Mouse (Mus musculus): ENCODE measurements around the gene Taf6.

Taf6 gene

DNA sequence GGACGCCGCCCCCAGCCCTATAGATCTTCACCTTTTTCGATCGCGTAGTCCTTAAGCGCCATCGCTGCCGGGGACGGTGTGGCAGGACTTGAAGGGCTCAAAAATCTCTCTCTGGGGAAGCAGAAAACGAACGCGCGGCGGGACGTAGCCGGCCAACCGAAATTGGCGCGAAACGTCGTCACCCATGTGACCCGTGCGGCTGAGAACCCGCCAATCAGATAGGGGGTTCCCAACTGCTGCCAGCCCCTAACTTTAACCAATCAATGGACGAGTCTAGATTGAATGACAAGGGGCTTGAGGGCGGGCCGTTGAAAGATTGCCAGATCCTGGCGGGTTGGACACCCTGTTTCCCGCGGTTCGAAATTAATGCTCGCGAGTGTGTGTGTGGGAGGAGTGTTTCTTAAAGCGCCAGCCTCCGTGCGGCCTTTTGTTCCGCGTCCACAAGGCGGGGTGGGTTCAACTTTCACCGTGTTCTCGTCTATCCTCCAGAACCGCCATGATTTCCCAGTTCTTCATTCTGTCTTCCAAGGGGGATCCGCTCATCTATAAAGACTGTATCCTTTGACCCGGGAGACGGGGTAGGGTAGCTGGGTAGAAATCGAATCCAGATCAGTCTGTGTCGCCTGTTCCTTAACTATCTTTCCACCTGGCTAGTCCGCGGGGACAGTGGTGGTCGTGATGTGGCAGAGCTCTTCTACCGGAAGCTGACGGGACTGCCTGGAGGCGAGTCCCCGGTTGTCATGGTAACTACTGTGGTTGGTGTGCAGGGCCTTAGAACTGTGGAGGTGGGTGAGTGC, 15.4 kb downstream of the Taf6 start, which contains the start of the genes Ap4m1 and Mcm7:
Gene Ap4m1 (plus strand): TSS at position 308 of the 797 bp plus-strand sequence.
Gene Mcm7 (minus strand): TSS at position 728 of the 797 bp plus-strand sequence.
- peak; percentile 97 for DNase-seq (ENCODE audit: low spot score in 2 of 2)

DNA sequence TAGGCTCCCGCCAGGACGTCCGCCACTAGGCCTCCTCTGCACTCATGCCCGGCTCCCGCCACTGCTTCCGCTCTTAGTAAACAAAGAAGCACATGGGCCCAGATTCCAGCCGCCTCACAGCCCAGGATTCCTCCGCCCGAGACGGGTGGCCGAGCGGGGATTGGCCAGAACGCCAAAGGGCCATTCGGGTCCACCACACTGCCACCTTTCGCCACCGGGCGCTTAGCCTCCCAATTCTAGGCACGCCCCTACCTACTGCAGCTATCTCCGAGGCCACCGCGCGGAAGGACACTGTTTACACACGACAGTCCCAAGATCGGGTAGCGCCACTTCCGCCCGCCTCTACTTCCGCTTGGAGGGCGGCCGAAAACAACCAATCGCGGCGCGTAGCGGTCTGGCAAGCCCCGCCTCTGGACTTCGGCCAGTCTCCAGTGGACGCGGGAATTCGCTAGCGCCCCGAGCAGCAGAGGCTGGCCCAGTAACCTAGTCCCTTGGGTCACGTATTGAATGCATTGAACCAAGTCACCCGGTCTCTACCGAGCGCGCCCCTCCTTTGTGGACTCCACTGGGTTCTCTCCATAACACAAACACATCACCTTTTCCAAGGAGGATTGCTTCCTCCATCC, 16.2 kb downstream of the Taf6 start:
- DNase-seq (ENCODE audit: low spot score in 2 of 2), result peak; percentile 91 to 92

DNA sequence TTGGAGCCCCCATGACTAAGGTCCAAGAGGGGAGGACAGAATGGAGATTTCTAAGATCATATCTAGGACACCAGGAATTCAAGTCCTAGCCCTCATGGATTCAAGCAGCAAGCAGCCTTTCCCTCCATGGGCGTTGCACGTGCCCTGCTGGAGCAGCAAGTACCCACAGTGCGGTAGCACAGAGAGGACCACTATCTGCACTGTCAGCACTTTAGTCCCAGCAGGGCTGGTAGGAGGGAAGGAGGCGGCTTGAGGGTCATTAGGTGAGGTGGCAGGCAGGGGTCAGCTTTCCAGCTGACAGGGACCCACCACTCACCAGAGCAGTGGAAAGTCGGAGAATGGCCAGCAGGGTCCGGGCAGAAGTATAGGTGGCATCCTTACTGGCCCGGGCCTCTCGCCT, 21.7 kb downstream of the Taf6 start:
- DNase-seq (ENCODE audit: low spot score in 2 of 2), result no peak

DNA sequence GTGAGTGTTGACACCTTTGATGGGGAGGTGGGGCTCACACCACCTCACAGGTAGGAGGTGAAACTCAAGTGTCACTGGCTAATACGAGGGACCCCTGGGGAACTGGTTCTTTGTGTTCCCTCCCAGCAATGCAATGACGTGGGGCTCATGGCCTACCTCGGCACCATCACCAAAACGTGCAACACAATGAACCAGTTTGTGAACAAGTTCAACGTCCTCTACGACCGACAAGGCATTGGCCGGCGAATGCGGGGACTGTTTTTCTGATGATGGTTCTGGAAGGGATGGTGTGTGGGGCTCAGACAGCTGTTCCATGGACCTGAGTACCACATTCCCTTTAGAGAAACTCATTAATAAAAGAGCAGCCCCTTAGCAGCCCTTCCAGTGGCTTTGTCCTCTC, 23.6 kb downstream of the Taf6 start:
- DNase-seq (ENCODE audit: low spot score in 2 of 2), result no peak

DNA sequence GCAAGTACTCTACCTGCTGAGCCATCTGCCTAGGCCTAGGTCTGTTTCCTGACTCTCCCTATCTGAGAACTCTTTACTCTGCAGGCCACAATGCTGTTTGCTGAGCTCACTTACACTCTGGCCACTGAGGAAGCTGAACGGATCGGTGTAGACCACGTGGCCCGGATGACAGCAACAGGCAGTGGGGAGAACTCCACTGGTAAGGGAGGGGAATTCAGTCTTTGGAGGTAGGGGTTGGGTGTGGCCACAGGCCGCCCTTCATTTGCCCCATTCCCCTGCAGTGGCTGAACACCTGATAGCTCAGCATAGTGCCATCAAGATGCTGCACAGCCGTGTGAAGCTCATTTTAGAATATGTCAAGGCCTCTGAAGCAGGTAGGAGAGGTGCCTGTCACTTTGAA, 24.2 kb downstream of the Taf6 start:
- no peak for DNase-seq (ENCODE audit: low spot score in 2 of 2)

DNA sequence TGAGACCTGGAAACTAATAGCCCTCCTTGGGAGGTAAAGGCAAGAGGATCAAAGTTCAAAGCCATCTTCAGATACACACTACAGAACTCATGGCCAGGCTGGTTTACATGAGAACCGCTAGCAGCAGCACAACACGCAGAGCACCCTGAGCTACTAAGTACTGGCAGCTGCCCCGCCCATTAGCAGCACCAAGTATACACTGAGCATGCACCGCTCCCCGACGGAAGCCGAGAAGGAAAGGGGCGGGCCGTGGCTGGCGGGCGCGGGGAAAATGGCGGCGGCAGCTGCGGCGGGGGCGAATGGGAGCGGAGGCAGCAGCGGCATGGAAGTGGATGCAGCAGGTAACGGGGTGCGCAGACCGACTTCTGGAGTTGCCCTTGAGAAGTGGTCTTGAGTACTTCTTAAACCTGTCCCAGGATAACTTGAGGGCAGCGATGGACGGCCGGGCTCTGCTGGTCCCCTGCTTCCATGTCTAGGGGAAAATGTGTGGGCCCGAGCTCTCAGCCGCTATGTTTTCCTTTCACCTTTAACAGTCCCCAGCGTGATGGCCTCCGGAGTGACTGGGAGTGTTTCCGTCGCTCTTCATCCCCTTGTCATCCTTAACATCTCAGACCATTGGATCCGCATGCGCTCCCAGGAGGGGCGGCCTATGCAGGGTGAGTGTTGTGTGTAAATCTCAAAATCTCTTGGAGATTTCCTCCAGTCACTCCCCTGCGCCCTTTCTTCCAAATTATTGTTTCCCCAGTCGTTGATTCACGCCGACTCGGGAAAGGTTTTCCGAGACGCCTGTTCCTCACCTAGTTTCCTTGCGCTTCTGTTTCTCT, 26.2 kb downstream of the Taf6 start, which contains the start of gene Cops6:
Gene Cops6 (plus strand): TSS at position 230 of the 824 bp plus-strand sequence.
- DNase-seq (ENCODE audit: low spot score in 2 of 2), result peak; percentile 88 to 91

DNA sequence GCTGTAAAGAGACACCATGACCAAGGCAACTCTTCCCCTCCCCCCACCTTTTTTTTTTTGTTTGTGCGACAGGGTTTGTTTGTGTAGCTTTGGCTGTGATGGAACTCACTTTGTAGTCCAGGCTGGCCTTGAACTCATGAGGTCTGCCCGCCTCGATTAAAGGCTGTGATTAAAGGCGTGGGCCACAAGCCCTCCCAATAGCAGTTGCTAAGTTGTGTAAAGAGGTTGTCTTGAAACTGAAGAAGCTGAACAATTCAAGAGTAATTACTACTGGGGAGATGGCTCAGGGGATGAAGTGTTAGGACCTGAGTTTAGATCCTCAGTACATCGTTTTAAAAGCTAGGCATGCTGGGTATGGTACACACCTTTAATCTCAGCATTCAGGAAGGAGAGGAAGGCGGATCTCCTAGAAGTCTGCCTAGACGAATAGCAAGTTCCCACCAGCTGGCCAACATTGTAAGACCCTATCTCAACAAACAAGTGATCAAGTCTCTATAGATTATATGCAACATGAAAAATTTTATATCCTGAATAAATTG, 27.0 kb downstream of the Taf6 start:
- no peak for DNase-seq (ENCODE audit: low spot score in 2 of 2)

DNA sequence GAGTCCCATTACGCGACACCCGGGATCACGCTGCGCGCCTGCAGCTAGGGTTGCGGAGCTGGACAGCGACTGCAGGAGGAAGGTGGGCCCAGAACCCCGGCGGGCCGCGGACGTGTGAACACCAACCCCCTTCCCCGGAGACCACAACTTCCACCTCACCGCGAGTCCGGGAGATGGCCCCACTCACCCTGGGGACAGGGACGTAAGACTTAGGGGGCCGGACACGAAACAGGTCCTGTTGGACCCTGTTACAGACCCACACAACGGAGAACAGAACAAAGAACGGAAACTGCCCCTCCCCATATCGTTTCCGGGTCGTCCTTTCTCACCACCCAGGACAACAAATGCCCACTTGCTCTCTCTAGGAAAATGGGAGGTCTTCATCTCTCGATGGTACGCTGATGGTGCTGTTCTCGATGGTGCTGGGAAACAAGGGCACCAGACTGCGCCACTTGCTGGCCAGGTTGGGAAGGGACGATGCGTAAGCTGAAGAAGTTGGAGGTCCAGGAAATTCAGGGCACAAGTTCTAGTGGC, 31.7 kb downstream of the Taf6 start, which contains the start of gene Zfp113:
Gene Zfp113 (minus strand): TSS at position 302 of the 534 bp plus-strand sequence.
- peak; percentile 79 to 85 for DNase-seq (ENCODE audit: low spot score in 2 of 2)

DNA sequence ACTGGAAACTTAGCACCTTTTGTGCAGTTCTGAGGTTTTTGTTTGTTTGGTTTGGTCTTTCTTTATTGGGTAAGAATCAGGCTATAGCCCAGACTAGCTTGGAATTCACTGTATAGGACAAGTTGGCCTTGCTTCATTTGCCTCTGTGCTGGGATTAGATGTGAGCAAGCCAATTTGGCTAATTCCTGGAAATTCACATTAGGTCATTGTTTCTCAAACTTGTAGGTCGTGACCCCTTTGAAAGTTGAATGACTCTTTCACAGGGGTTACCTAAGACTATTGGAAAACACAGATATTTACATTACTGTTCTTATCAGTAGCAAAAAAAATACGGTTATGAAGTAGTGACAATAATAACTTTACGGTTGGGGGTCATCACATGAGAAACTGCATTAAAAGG, 32.9 kb downstream of the Taf6 start:
- DNase-seq (ENCODE audit: low spot score in 2 of 2), result no peak

DNA sequence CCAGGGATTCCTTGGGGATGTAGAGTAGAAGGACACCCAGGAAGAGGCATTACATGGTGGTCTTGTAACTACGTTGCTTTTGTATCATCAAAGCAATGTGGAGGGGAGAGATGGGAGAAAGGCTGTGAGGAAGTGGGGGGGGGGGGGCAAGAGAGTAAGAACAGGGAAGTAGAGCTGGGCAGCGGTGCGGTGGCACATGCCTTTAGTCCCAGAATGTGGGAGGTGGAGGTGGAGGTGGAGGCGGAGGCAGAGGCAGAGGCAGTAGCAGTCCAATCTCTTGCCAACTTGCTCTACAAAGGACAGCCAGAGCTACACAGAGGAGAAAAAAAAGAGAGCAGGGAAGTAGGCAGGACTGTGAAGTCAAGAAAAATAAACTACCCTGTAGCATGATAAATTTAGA, 48.7 kb downstream of the Taf6 start:
- no peak for DNase-seq (ENCODE audit: low spot score in 2 of 2)

DNA sequence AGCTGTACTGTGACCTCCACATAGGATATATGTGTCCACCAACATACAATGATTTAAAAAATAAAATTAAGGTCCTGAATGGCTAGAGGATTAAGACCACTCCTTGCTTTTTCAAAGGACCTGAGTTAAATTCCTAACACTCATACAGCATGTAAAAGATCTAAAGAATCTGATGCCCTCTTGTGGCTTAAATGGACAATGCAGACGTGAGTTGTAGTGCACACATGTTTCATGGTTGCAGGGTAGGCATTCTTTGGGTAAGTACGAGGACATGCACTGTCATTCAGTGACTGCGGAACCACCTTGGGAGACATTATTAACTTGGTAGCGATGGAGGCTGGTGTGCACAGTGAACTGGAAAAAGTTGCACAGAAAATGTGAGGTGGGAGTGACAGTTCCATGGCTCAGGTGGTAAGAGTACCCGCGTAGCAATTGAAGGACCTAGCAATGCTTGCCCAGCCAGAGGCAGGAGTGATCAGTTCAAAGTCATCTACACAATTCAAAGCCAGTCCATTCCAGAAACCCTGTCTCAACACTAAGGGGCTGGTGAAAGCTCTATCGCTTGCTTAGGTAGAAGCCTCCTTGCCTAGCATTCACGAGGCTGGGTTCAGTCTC, 49.2 kb downstream of the Taf6 start:
- no peak for DNase-seq (ENCODE audit: low spot score in 2 of 2)

DNA sequence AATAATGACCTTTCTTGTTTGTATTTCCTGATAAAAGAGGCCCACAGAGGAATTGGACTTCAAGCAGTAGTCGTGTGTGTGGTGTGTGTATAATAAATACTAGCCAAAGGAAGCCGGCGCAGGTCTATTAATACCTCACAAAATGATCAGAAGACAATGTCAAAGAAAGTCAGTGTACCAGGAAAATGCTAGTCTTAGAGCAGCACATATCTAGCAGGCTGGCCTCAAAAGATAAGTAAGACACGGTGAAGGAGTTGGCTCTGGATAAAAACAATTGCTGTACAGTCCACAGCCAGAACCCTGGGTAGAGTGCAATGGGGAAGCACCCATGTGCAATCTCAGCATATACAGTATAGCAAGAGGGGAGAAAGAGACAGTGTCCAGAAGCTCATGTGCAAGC, 50.0 kb downstream of the Taf6 start:
- no peak for DNase-seq (ENCODE audit: low spot score in 2 of 2)

DNA sequence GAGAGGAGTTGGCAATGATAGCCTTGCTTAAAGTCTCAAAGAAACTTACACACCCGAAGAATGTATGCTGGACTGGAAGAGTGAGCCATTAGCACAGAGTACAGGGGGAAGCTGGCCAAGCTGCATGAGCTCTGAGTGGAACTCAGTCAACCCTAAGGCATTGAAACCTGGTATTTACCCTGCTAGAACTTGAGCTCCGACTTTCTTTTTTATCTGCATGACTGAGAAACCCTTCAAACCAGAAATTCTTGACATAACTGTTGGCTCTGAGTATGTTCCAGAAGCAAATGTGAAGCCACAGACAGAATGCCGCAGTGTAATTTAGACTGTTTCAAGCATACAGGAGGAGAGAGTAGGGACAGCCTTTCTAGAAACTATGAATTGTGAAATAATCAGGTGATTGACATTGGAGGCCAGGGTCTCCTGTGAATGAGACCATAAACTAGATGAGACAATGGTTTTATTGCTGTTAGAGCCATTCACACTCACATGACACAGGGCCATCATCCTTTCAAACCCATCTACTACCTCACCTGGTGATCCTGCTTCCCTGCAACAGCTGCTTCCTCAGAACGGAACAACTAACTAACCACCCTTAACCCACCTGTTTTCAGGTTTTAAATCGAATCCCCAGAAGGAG, 54.7 kb downstream of the Taf6 start:
- no peak for DNase-seq (ENCODE audit: low spot score in 2 of 2)

Measured in frontal cortex, postnatal 14 days (tissue).